Comparison of ENCODE assay signal across 9 mouse cellular contexts in the genomic region with DNA sequence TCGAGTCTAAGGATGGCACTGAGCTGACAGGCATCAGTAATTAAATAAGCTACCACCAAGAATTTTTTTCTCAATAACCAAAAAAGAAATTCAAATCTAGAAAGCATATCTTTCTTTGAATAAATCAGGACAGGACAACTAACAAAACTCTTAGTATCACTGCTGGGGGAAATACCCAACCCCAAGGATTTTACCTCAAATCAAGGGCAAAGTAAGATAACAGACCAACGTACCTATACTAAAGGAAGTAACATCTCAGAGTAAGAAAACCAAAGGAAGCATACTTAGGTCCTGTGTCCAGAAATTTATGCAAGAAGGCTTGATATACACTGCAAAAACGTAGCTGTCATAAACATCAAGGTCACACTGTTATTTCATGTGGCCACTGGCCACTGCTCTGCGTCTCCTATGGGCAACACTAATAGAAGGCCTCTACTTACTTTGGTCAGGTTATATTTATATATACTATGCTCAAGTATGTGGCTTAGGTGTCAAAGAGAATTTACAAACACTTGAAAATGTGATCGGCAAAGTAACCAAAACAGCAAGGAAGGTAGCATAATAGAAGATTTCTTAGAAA. TPM values are rescaled to one million over a fixed set of nuclear protein-coding genes. Genes with fewer than 3 reads are reported as not detected.
DNase-seq lines count a peak whose midpoint lies in the region; ATAC-seq and TF ChIP-seq lines count a peak whose summit lies in the region.
"Had no signal": no experiment of that assay in that cellular context is flagged by ENCODE, and none has a peak within 500 bp of the region (broad histone marks: within the 10 kb centered on the region; RNA-seq: fewer than 3 reads in every experiment).

No protein-coding gene starts in this region.

- no peak for ATAC-seq in lung, embryonic 14.5 days (ENCODE audit: insufficient read depth)
- no peak for ATAC-seq in embryonic facial prominence, embryonic 15.5 days (ENCODE audit: insufficient number of reproducible peaks, low FRiP score, low TSS enrichment, low read depth)
- no peak for ATAC-seq in intestine, postnatal 0 days
- no peak for ATAC-seq in neural tube, embryonic 14.5 days (ENCODE audit: low read depth)

- DNase-seq in lung, embryonic 14.5 days: peak; percentile 17
- DNase-seq in lung, postnatal 14 days: no peak
- no peak for DNase-seq in ovary, postnatal 14 days (ENCODE audit: low spot score)
- DNase-seq in urinary bladder, adult 2 months (ENCODE audit: low spot score): no peak
- DNase-seq in thymus, postnatal 25 days: no peak
- DNase-seq: lung, postnatal 4 days had no signal

- TF ChIP-seq CTCF in lung, embryonic 14.5 days (IDR thresholded peaks at IDR 0.05; ENCODE audit: low read depth): no peak
- no peak for TF ChIP-seq CTCF in intestine, postnatal 0 days (IDR thresholded peaks at IDR 0.05; ENCODE audit: low read depth)

- H3K36me3 ChIP-seq in lung, embryonic 14.5 days (ENCODE audit: insufficient read depth): 0 out of 2 replicates have a peak, but pooled peaks cover 6% of the 10 kb centered on the region
- no peaks in the 10 kb centered on the region for H3K36me3 ChIP-seq in embryonic facial prominence, embryonic 15.5 days
- H3K36me3 ChIP-seq in intestine, postnatal 0 days (ENCODE audit: control insufficient read depth, insufficient read depth): no peaks in the 10 kb centered on the region
- H3K36me3 ChIP-seq in neural tube, embryonic 14.5 days (ENCODE audit: control insufficient read depth, insufficient read depth, low read length): no peaks in the 10 kb centered on the region

- H3K4me3 ChIP-seq in lung, embryonic 14.5 days (ENCODE audit: low read depth, low read length): peak overlapping the region; percentile 89
- peak overlapping the region; percentile 86 for H3K4me3 ChIP-seq in embryonic facial prominence, embryonic 15.5 days (replicated peaks)
- peak overlapping the region; percentile 88 for H3K4me3 ChIP-seq in intestine, postnatal 0 days (ENCODE audit: low read depth, low read length)
- peak overlapping the region; percentile 82 for H3K4me3 ChIP-seq in neural tube, embryonic 14.5 days (ENCODE audit: low read depth, low read length)

- peak overlapping the region; percentile 79 for H3K9ac ChIP-seq in lung, embryonic 14.5 days
- peak overlapping the region; percentile 73; the same call in 1 of the 2 replicates for H3K9ac ChIP-seq in embryonic facial prominence, embryonic 15.5 days
- peak overlapping the region; percentile 69; the same call in 1 of the 2 replicates for H3K9ac ChIP-seq in intestine, postnatal 0 days (ENCODE audit: low read depth, low read length)
- peak overlapping the region; percentile 83 for H3K9ac ChIP-seq in neural tube, embryonic 14.5 days (replicated peaks; ENCODE audit: low read depth, low read length)

- WGBS in lung, embryonic 14.5 days: 52% methylated on average over 5 of the region's 5 CpGs
- WGBS in embryonic facial prominence, embryonic 15.5 days: 63% methylated on average over 5 of the region's 5 CpGs
- 49% methylated on average over 5 of the region's 5 CpGs for WGBS in intestine, postnatal 0 days
- WGBS in neural tube, embryonic 14.5 days: 76% methylated on average over 5 of the region's 5 CpGs

- H3K4me1 ChIP-seq in lung, embryonic 14.5 days (ENCODE audit: insufficient read depth): no peaks in the 10 kb centered on the region; the same call in 1 of the 2 replicates
- peaks cover 6% of the 10 kb centered on the region for H3K4me1 ChIP-seq in embryonic facial prominence, embryonic 15.5 days
- H3K4me1 ChIP-seq in intestine, postnatal 0 days (replicated peaks; ENCODE audit: control insufficient read depth, insufficient read depth, low read length): no peaks in the 10 kb centered on the region; the same call in 1 of the 2 replicates
- H3K4me1 ChIP-seq in neural tube, embryonic 14.5 days (ENCODE audit: control insufficient read depth, insufficient read depth, low read length): peaks cover 15% of the 10 kb centered on the region

- H3K9me3 ChIP-seq in lung, embryonic 14.5 days (ENCODE audit: low read depth, low read length): no peaks in the 10 kb centered on the region
- H3K9me3 ChIP-seq in embryonic facial prominence, embryonic 15.5 days (replicated peaks): no peaks in the 10 kb centered on the region
- no peaks in the 10 kb centered on the region for H3K9me3 ChIP-seq in intestine, postnatal 0 days (ENCODE audit: control insufficient read depth)
- no peaks in the 10 kb centered on the region for H3K9me3 ChIP-seq in neural tube, embryonic 14.5 days (ENCODE audit: control insufficient read depth, low read length)

- H3K4me2 ChIP-seq in lung, embryonic 14.5 days: peak overlapping the region; percentile 62
- H3K4me2 ChIP-seq in embryonic facial prominence, embryonic 15.5 days (replicated peaks): peak overlapping the region; percentile 69
- H3K4me2 ChIP-seq in intestine, postnatal 0 days (replicated peaks; ENCODE audit: low read depth): peak overlapping the region; percentile 84
- peak overlapping the region; percentile 81 for H3K4me2 ChIP-seq in neural tube, embryonic 14.5 days (ENCODE audit: low read depth, low read length)

- H3K27ac ChIP-seq in lung, embryonic 14.5 days (ENCODE audit: low read depth): no peak overlapping the region
- no peak overlapping the region for H3K27ac ChIP-seq in embryonic facial prominence, embryonic 15.5 days (replicated peaks)
- no peak overlapping the region for H3K27ac ChIP-seq in intestine, postnatal 0 days (ENCODE audit: low read depth, low read length)
- no peak overlapping the region for H3K27ac ChIP-seq in neural tube, embryonic 14.5 days (ENCODE audit: low read depth, low read length)

- no peaks in the 10 kb centered on the region for H3K27me3 ChIP-seq in lung, embryonic 14.5 days (ENCODE audit: insufficient read depth, low read length)
- H3K27me3 ChIP-seq in embryonic facial prominence, embryonic 15.5 days: no peaks in the 10 kb centered on the region
- no peaks in the 10 kb centered on the region for H3K27me3 ChIP-seq in intestine, postnatal 0 days (replicated peaks; ENCODE audit: control insufficient read depth, insufficient read depth, low read length)
- no peaks in the 10 kb centered on the region for H3K27me3 ChIP-seq in neural tube, embryonic 14.5 days (ENCODE audit: control insufficient read depth, insufficient read depth, low read length)

RNA-seq across cellular contexts. Expression of a gene that starts 2.0 kb away (rescaled TPM):
- 23.4 and 24.4 TPM in 2 replicates for polyA plus RNA-seq in lung, embryonic 14.5 days (2014; fragmentation: Nextera tagmentation; extraction: Ambion mirVana)
- polyA plus RNA-seq in embryonic facial prominence, embryonic 15.5 days (2015; fragmentation: Nextera tagmentation; extraction: Ambion mirVana): 17.1 and 17.7 TPM in 2 replicates
- 7.7 and 8.0 TPM in 2 replicates for polyA plus RNA-seq in intestine, postnatal 0 days (2015; fragmentation: Nextera tagmentation; extraction: Ambion mirVana)
- polyA plus RNA-seq in neural tube, embryonic 14.5 days (2014; fragmentation: Nextera tagmentation; extraction: Ambion mirVana): 70.8 and 75.0 TPM in 2 replicates
- polyA plus RNA-seq in urinary bladder, adult 2 months (2012; rRNA removed): 12.3 and 12.4 TPM in 2 replicates

RNA-seq across cellular contexts. Expression of a gene that starts 15.6 kb away (rescaled TPM):
- polyA plus RNA-seq in lung, embryonic 14.5 days (2014; fragmentation: Nextera tagmentation; extraction: Ambion mirVana): 71.5 and 81.2 TPM in 2 replicates
- 61.8 and 61.9 TPM in 2 replicates for polyA plus RNA-seq in embryonic facial prominence, embryonic 15.5 days (2015; fragmentation: Nextera tagmentation; extraction: Ambion mirVana)
- 27.6 and 30.9 TPM in 2 replicates for polyA plus RNA-seq in intestine, postnatal 0 days (2015; fragmentation: Nextera tagmentation; extraction: Ambion mirVana)
- polyA plus RNA-seq in neural tube, embryonic 14.5 days (2014; fragmentation: Nextera tagmentation; extraction: Ambion mirVana): 99.5 and 102 TPM in 2 replicates
- 20.1 and 31.3 TPM in 2 replicates for polyA plus RNA-seq in urinary bladder, adult 2 months (2012; rRNA removed)
